ENCODE assay signal across 24 mouse cellular contexts in genomic region chr9:14931211-14931610, GRCm38 (mm10). TPM values are rescaled to one million over a fixed set of nuclear protein-coding genes. Genes with fewer than 3 reads are reported as not detected.
A peak's percentile ranks its signal among the peaks of the same experiment; 100 is the strongest.
DNase-seq lines count a peak whose midpoint lies in the region.
"Had no signal": no experiment of that assay in that cellular context is flagged by ENCODE, and none has a peak within 500 bp of the region (broad histone marks: within the 10 kb centered on the region; RNA-seq: fewer than 3 reads in every experiment).

No protein-coding gene starts in this region.

- WGBS in heart, embryonic 10.5 days = 78% methylated on average over 8 of the region's 8 CpGs

- peak; percentile 20 for DNase-seq in heart, embryonic 10.5 days (ENCODE audit: low spot score)
- no peak for DNase-seq in heart, adult 11 months
- DNase-seq in testis, postnatal 10 days (ENCODE audit: low spot score) = peak; percentile 8
- DNase-seq in testis, postnatal 14 days (ENCODE audit: low spot score) = no peak
- DNase-seq in induced T-regulatory cell, adult 2 months (ENCODE audit: low read depth) = peak; percentile 47
- no peak for DNase-seq in ovary, adult 18-20 months (ENCODE audit: low spot score)
- DNase-seq in cerebellum, postnatal 14 days = no peak
- DNase-seq: adrenal gland, adult 2 months; adrenal gland, postnatal 10 days; adrenal gland, postnatal 25 days; cerebellum, adult 11-12 months; cerebellum, adult 2 months; cerebellum, adult 9-10 months; cerebellum, postnatal 10 days; cerebellum, postnatal 36 days; embryo, embryonic 11 days had no signal

- no peak overlapping the region for H3K4me3 ChIP-seq in heart, embryonic 10.5 days
- H3K4me3 ChIP-seq: embryonic facial prominence, embryonic 13.5 days; embryonic facial prominence, embryonic 15.5 days; erythroblast, embryonic 14.5 days; forebrain, embryonic 10.5 days; forebrain, embryonic 12.5 days had no signal

- no peaks in the 10 kb centered on the region for H3K27me3 ChIP-seq in heart, embryonic 10.5 days (ENCODE audit: insufficient read depth, poor library complexity, severe bottlenecking)
- H3K27me3 ChIP-seq: embryonic facial prominence, embryonic 13.5 days; embryonic facial prominence, embryonic 15.5 days; forebrain, embryonic 12.5 days had no signal

- H3K36me3 ChIP-seq in heart, embryonic 10.5 days = no peaks in the 10 kb centered on the region
- H3K36me3 ChIP-seq: embryonic facial prominence, embryonic 13.5 days; embryonic facial prominence, embryonic 15.5 days; forebrain, embryonic 10.5 days; forebrain, embryonic 12.5 days had no signal

- H3K27ac ChIP-seq in heart, embryonic 10.5 days = no peak overlapping the region
- H3K27ac ChIP-seq: embryonic facial prominence, embryonic 13.5 days; embryonic facial prominence, embryonic 15.5 days; forebrain, embryonic 10.5 days; forebrain, embryonic 12.5 days had no signal

- no peaks in the 10 kb centered on the region for H3K9me3 ChIP-seq in heart, embryonic 10.5 days
- H3K9me3 ChIP-seq: embryonic facial prominence, embryonic 13.5 days; embryonic facial prominence, embryonic 15.5 days; forebrain, embryonic 10.5 days; forebrain, embryonic 12.5 days had no signal

- no peaks in the 10 kb centered on the region for H3K4me1 ChIP-seq in heart, embryonic 10.5 days
- H3K4me1 ChIP-seq: embryonic facial prominence, embryonic 15.5 days; forebrain, embryonic 12.5 days had no signal

RNA-seq across cellular contexts. Expression of gene Izumo1r, which starts 27.5 kb away (rescaled TPM):
- polyA plus RNA-seq in heart, embryonic 10.5 days (2016; fragmentation: Nextera tagmentation; extraction: Ambion mirVana) = 0.10 TPM in 1 of 2 replicates, not detected in the other
- polyA plus RNA-seq: C2C12; cerebellum, adult 2 months; erythroblast, embryonic 14.5 days; forebrain, embryonic 10.5 days; forebrain, embryonic 12.5 days; forebrain, embryonic 14.5 days; forebrain, embryonic 16.5 days had no signal

Comparison
In these comparisons a context has a peak if more than half of its experiments do, and no peak if none do; other contexts are left out.
1. DNase-seq: peak in heart, embryonic 10.5 days (single experiment), testis, postnatal 10 days (single experiment) and induced T-regulatory cell, adult 2 months (single experiment); none in heart, adult 11 months (single experiment), testis, postnatal 14 days (single experiment), ovary, adult 18-20 months (single experiment) and cerebellum, postnatal 14 days (0 of 2).